Mouse (Mus musculus) small intestine, adult 2 months (tissue): ENCODE results near the gene Deup1.

Source experiments
- CTCF ChIP-seq: fragments of 200-500 bp; IDR thresholded peaks from 2 replicates; pipeline ENCODE4 v1.5.1; 2012; ENCODE audit warnings: low read depth, mild to moderate bottlenecking, control low read depth, inconsistent platforms, low read length, moderate library complexity, mixed read lengths; ENCODE audit not compliant: insufficient replicate concordance, insufficient read length; ENCODE audit errors: extremely low read depth
- POLR2A ChIP-seq: fragments of 200-500 bp; IDR thresholded peaks from 2 replicates; pipeline ENCODE4 v1.6.1; 2012; ENCODE audit warnings: low read depth, mild to moderate bottlenecking, control low read depth, inconsistent platforms, low read length, moderate library complexity

- TF ChIP-seq CTCF: no peak
- TF ChIP-seq POLR2A: no peak
Measured at GRCm38 (mm10) chr9:15619767-15620166, 8.0 kb downstream of the Deup1 start.
